Mouse (Mus musculus): Measurements from ENCODE around the gene Adgre5.
A peak's percentile ranks its signal among the peaks of the same experiment; 100 is the strongest.

Gene Adgre5

DNA sequence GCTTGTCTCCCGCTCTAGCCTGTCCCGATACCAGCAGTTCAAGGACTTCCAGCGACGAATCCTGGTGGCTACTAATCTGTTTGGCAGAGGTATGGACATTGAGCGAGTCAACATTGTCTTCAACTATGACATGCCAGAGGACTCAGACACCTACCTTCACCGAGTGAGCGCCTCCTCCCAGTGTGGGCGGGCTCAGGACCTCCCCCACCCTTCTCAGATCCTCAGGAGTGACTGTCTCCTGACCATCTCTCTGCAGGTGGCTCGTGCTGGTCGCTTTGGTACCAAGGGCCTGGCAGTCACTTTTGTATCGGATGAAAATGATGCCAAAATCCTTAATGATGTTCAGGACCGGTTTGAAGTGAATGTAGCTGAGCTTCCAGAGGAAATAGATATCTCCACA is 18.5 kb downstream of the Adgre5 start:
- DNase-seq (ENCODE audit: low spot score) = no peak

DNA sequence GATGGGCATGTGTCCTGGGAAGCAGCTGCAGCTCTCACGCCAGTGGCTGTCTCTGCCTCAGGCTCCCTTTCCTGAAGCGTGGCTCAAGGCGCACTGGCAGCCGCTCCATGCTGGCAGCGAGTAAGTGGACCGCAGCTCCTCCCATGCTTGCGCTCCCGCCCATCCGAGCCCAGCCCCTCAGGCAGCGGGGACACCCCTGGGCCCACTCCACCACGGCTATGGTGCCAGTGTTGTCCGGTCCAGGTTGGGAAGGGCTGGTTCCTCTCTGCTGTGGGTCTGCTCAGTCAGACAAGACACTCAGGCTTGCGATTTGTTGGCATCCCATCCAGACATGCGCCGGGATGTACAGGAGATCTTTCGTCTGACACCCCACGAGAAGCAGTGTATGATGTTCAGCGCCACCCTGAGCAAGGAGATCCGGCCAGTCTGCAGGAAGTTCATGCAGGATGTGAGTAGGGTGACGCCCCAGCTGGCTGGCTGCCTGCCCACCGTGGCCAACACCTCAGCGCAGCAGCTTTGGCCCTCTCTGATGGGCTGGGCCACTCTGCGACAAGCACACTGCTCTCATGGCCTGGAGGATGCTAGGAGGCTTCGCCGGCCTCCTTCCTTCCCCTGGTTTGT is 19.6 kb downstream of the Adgre5 start:
- no peak for DNase-seq (ENCODE audit: low spot score)

DNA sequence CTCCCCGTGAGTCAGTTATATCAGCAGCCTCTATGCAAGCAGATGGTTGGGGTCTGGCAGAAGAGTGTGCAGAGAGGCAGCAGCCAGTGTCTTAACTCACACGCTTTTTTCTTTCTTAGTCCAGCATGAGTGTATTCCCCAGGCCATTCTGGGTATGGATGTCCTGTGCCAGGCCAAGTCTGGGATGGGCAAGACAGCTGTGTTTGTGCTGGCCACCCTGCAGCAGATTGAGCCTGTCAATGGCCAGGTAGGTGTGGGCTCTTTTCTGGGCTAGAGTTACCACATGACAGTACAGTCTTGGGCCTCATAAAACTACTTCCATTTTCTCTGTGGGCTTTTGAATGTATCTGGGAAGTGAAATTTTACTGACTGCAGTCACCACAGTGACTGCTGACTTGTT is 21.4 kb downstream of the Adgre5 start:
- no peak for DNase-seq (ENCODE audit: low spot score)

DNA sequence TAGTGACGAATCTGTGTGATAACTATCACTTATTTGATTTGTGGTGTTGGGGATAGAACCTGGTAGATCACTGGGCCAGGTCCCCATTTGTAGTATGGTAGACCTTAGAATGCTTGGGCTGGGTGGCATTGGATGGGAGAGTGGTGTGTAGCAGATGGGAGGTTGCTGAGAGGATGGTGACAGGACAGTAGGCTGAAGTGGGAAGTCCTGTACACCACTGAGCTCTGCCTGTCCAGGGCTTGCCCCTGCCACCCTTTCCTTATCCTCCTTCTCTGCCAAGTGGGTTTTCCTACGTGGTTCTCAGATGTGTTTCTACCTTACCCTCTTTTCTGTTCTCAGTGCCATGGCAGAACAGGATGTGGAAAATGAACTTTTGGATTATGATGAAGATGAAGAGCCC is 22.1 kb downstream of the Adgre5 start:
- no peak for DNase-seq (ENCODE audit: low spot score)

DNA sequence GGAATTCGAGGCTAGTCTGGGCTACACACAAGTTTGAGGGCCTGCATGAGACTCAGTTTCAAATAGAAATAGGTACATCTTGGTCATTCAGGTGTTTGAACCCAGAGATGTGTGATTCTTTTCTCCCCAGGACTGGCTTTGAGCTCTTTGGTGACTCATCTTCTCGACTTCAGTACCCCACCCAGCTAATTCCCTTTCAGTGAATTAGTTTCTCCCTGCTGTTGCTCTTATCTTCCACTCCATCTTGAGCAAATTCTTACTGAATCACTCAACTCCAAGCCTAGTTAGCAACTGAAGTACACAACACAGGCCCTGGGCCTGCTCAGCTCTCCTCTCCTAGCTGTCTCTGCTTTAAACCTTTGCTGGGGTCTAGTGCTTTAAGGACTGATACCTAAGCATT is 24.6 kb downstream of the Adgre5 start:
- DNase-seq (ENCODE audit: low spot score) = no peak

DNA sequence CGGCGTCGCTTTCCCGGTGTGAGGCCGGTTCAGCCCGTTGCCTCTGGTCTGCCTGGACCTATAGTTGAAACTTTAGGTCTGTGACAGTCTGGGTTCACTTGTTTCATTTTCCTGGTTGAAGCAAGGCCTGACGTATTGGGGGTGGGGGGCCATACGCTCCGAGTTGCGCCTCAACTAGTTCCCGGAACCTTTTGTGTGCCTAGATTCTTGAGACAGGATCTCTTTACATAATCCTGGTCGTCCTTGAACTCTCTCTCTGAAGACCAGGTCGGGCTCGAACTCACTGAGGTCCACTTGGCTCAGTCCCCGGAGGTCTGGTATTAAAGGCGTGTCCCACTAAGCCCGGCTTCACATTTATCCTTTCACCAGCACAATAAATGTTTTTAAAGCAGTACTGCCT is 25.4 kb downstream of the Adgre5 start:
- DNase-seq (ENCODE audit: low spot score) = no peak

DNA sequence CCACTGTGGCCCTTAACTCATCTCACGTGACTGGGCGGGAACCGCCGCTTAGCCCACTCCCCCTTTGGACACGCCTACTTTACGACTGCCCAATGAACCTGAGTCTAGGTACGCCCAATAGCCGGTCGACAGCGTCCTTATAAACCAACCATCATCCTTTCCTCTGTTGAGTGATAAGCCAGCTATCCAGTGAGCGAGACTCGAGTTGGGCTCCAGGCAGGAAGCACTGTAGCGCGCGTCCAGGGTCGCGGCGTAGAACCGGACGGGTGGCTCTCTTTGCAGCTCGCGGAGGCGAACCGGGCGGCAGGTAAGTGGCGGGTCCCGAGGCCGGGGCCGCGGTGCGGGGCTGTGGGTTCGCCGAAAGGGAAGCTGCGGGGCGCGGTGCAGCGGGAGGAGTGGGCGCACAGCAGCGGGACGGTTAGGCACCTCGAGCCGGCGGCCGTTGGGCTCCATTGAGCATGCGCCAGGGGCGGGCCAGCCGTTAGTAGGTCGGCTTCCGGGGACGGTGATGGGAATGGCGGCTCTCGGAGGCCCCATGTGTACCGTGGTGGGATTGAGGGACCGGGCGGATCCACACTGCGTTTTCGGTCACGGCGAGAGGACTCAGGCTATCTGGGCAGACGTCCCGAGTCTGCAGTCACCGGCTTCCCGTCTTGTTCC is 26.0 kb downstream of the Adgre5 start, which contains the start of gene Ddx39:
Ddx39 (plus strand) TSS at position 147 of the 660 bp plus-strand sequence.
- peak; percentile 90 for DNase-seq (ENCODE audit: low spot score)

DNA sequence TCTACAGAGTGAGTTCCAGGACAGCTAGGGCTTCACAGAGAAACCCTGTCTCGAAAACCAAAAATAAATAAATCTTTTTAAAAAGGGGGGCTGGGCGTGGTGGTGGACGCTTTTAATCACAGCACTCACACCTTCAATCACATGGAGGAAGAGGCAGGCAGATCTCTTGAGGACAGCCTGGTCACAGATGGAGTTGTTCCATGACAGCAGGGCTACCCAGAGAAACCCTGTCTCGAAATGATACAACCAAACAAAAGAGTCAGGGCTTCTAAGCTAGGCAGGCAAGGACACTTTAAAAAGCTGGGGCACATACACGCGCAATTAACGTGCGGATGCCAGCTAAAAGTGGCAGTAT is 26.5 kb downstream of the Adgre5 start:
- no peak for DNase-seq (ENCODE audit: low spot score)

DNA sequence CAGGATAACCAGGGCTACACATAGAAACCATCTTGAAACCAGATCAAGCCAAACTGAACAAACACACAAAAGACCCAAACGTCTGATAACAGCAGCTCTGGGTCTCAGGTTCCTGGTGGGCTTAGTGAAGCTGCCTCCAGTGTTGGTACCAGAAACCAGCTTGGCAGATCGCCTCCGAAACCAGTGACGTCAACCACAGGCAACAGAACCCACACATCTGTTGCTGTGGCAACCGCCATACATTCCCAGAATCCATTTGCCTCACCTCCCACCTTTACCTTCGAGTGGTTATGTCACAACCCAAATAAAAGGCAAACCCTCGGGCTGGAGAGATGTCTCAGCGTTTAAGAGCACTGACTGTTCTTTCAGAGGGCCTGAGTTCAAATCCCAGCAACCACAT is 33.6 kb downstream of the Adgre5 start:
- DNase-seq (ENCODE audit: low spot score) = no peak

DNA sequence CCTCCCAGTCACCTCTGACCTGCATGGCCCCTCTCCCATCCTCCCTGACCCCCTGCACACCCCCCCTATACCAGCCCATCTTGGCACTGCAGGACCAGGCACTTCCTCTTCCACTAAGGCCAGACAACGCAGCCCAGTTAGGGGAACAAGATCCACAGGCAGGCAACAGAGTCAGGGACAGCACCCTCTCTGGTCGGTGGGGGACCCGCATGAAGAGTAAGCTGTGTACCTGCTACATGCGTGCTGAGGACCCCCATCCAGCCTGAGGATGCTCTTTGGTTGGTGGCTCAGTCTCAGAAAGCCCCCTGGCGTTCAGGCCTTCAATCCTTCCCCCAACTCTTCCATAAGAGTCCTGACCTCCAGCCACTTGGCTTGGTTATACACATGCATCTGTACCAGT is 34.7 kb downstream of the Adgre5 start:
- DNase-seq (ENCODE audit: low spot score) = no peak

DNA sequence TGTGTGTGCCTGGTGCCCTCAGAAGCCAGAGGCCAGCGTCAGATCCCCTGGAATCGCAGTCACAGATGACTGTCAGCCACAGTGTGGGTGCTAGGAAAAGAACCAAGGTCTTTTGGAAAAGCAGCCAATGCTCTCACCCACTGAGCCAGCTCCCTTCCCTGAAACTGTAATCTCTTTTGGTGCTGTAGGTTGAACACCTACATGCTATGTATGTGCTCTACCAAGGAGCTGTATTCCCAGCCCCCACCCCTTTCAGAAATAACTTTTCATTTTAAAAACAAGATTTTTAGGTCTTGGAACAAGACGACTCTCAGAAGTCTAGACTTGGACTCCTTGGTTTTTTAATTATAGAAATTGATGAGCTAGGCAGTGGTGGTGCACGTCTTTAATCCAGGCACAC is 37.7 kb downstream of the Adgre5 start:
- no peak for DNase-seq (ENCODE audit: low spot score)

DNA sequence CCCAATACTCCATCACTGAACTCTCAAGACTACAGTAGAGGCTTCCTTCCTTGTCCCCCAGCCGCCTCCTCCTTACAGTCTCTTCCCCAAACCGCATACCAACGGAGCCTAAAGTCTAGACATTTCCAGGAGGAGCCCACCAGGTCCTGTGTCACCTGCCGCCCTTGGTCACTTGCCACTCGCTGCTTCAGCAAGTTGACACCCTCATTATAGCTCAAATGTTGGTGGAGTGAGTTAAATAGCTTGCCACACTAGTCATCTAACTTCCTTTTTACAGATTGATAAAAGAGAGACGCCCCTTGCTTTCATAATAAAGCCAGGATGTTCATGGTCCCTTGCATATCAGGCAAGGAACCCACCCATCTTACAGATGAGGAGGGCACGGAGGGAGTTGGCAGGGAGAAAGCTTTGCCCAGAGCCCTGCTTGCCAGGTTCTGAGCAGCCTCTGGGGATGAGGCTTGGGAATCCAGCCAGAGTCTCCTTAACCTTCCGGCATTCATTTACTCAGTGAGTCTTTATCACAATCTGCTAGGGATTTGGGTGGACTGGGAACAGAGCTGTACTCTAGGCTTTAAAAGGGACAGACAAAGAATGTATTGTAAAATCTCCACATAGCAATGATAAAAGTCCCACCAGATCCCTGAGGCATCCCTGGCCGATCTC is 40.6 kb downstream of the Adgre5 start:
- no peak for DNase-seq (ENCODE audit: low spot score)

DNA sequence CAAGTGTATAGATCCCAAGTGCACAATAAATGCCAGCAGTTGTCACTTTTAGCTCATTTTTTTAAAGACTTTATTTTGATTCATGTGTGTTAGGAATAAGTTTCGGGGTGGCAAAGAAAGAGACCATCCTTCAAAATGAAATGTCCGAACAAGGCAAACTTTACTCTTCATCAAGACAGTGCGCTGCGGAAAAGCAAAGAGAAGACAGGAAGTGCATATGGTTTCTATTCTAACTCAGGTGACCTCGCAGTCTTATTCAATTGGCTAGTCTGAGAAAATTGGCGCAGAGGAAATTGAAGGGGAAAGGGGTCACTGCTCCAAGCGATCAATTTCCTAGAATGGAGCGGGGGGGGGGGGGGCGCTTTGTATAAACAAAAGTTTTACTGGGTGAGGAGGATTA is 41.6 kb downstream of the Adgre5 start:
- no peak for DNase-seq (ENCODE audit: low spot score)

DNA sequence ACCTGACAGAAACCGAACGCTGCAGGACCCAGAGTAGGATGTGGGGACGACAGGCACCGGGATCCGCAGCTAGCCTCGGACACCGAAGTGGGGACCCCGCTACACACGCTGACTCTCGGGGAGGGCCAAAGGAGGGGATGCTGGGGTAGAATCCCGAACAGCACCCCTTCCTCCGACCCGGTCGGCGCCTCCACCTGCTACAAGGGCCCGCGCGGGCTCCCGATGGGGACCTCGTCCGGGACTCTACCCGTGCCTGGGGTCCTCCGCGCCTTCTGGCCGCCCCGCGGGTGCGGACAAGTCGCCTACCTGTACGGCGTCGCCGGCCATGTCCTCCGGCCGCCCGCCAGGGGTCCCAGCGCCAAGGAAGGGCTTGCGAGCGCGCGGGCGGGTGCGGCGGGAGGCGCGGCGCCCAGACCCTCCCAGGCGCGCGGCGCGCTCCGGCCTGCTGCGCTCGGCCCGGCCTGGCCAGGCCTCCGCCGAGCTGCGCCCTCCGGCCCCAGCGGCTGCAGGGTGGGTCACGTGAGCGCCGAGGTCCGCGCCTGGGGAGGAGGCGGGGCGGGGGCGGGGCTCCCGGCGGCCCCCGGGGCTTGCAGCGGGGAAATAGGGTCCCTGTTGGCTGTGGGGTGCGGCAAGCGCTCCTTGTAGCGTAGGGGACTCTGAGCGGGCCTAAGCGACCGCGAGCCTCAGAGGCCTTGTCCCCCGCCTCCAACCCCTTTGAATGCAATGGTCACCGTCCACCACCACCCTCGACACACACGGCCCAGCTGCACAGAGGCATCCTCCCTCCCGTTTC is 42.3 kb downstream of the Adgre5 start, which contains the start of gene Pkn1:
Pkn1 (minus strand) TSS at position 519 of the 793 bp plus-strand sequence.
- peak; percentile 84 for DNase-seq (ENCODE audit: low spot score)

DNA sequence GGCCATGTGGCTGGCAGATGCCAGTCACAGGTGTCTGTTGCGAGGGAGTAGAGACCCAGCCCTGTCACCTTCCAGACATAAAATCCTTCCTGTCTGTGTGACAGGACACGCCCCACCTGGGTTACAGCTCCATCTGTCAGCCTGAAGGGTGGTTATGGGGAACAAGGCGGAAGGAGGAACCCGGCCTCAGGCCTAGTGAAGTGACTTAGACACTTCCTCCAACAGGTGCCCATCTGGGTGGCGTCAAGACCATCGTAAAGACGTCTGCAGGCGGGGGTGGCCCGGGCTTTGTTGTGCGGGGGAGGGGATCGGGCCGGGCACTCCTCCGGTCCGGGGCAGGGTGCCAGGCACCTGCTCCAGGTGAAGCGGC is 42.9 kb downstream of the Adgre5 start:
- DNase-seq (ENCODE audit: low spot score) = peak; percentile 44

DNA sequence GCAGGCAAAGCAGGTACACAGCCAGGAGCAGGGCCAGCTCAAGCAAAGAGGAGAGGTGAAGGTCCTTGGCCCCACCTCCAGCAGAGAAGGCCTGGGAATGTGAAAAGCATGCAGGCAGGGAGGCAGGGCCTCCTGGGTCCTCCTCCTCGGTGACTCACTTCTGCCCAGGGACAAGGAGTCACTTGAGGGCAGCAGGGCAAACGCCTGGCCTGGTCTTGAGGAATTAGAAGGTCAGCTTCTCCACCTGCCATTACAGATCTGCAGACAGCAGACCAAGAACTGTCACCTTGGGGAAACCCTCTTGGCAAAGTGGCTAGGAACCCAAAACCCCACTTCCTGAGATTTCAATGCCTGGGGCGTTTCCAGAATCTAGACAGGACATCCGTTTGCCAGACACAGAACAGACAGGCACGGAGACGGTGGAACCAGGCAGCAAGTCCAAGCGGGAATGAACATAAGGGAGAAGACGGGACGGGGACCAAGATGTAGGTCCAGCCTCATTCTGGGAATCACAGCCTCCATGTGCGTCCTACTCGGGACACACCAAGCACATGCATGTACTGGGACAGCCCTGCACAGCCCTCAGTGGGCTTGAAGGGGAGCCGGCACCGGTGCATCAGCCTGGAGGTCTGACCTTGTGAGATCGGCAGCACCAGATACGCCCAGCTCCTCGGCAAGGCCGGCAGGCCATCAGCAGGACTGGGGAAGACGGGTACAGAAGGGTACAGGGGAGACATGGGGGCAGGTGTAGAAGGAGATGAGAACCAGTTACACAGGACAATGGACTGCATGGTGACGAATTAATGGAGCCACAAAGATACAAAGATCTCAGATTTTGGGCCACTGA is 43.5 kb downstream of the Adgre5 start:
- peak; percentile 32 for DNase-seq (ENCODE audit: low spot score)

DNA sequence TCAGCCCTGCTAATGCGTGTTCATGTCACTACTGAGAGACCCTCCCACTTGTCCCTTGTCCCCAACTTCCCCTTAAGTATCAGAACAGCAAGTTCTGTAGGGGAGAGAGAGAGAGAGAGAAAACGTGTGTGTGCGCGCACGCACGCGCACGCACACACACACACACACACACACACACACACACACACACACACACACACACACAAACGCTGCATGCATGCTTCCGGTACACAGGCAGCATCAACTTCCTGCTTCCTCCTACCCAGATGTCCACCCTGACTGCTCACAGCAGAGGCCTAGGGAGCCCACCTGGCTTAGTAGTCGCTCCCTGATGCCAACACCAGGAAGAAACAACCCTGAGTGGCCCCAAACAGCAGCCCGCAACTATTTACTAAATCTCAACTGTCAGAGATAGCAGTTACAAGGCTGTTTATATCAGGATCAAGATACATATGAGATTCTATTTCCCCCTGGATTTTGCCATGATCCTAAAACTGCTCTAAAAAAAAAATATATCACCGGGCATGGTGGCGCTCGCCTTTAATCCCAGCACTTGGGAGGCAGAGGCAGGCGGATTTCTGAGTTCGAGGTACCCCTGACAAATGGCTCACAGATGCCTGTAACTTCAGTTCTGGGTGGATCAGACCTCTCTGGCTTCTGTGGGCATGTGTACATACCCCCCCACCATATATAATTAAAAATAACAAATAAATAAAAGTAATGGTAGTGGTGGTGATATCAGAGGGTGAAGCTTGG is 45.6 kb downstream of the Adgre5 start:
- no peak for DNase-seq (ENCODE audit: low spot score)

DNA sequence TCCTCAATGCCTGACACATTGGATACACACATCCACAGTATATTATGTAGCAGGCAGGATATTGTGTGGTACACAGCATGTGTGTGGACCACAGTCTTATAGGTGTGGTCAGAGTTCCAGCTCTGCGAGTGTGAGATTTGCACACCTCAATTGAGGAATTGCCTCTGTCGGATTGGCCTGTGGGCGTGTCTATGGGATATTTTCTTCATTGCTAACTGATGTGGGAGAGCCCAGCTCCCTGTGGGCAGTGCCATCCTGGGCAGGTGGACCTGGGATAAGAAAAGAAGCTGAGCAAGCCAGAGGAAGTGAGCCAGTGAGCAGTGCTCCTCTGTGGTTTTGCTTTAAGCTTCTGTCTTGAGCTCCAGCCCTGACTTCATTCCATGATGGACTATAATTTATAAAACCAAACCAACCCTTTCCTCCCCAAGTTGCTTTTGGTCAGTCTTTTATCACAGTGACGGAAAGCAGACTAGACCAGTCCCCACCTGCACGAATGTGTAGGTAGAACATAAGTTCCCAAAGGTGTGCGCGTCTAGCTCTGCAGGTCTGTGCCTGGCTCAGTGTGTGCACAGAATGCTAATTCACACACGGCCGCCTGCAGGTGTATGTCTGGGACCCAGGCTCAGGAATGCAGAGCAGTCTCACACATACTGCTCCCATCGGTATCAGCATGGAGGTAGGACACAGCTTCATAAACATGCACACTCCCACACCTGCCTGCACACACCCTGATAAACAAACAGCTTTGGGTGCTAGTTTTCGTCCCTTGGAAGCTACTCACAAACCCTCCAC is 46.6 kb downstream of the Adgre5 start:
- no peak for DNase-seq (ENCODE audit: low spot score)

DNA sequence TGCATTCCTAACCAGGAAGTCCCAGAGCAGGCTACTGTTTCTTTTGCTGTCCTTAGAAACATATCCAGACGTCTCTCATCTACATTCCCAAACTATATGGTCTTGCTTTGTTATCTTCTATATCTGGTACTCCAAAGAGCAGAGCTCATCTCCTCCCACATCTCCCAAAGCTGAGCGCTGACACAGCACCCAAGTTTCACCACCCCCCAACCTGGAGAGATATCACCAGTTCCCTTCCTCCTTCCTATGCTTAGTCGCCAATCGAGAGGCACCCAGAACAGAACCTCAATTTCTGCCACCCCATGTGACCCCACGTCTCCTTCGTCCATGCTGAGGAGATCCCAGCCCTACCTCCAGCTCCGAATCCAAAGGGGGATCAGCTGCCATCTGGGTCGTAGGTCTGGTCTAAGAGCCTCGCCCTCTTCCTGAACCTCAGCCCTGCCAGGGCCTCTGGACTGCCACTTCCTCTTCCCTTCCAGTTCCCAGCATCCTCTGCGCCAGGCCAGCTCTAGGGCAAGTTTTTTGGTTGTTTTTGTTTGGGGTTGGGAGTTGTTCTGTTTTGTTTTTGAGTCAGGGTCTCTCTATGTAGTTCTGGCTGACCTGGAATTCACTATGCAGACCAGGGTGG is 47.4 kb downstream of the Adgre5 start:
- no peak for DNase-seq (ENCODE audit: low spot score)

DNA sequence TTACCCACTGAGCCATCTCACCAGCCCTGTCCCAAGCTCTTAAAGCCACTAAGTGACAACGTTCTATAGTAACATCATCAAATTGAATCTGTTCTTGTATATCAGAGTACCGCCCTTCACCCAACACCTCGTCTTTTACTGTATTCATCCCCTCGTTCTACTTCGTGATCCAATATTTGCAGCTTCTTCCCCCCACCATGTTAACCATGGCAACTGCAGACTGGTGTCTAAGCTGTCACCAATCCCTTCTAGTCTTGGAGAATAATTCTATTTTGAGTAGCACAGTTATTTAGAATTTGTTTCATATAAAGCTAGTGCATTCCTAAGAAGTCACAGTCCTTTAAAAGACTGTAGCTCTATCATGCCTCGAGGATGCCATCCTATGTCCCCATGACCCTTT is 51.9 kb downstream of the Adgre5 start:
- DNase-seq (ENCODE audit: low spot score) = no peak
